Mouse (Mus musculus): ENCODE results near the gene Ddrgk1. TPM values are rescaled to one million over a fixed set of nuclear protein-coding genes. Genes with fewer than 3 reads are reported as not detected.
A peak's percentile ranks its signal among the peaks of the same experiment; 100 is the strongest.

Ddrgk1 gene
- polyA plus RNA-seq, 1 experiment from 2014 or later = 79.4 TPM

DNA sequence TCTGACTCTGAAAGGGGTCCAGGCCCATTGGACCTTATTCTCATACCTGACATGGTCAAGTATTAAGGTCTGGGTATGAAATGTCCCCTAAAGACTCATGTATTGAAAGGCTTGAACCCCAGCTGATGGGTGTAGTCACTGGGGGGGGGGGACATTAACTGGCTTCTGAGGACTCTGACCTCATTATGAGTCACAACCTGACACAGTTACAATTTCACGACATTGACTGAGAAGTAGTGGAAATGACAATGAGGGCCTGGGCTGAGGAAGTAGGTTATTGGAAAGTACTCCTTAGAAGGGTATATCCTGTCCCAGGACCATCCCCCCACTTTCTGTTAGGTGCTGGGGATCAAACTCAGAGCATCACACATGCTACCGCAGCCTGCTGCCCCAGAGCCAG lies 24.6 kb upstream of the Ddrgk1 start:
- Histone ChIP-seq H3K36me3 (ENCODE audit: insufficient read depth, low read length) (peaks cover 4% of the 10 kb centered on the region; the same call in 1 of the 2 replicates), H3K9me3 (ENCODE audit: low read length) (no peaks in the 10 kb centered on the region), H3K4me2 (replicated peaks; ENCODE audit: low read depth, low read length) (no peak overlapping the region), H3K4me1 (ENCODE audit: insufficient read depth, low read length) (no peaks in the 10 kb centered on the region), H3K4me3 (ENCODE audit: low read length) (no peak overlapping the region), H3K27me3 (ENCODE audit: insufficient read depth, low read length) (no peaks in the 10 kb centered on the region), H3K9ac (replicated peaks; ENCODE audit: low read length) (no peak overlapping the region), H3K27ac (ENCODE audit: low read length) (no peak overlapping the region)
- no peak for ATAC-seq (ENCODE audit: low FRiP score, low TSS enrichment)
- WGBS = 71% methylated on average over 2 of the region's 2 CpGs

DNA sequence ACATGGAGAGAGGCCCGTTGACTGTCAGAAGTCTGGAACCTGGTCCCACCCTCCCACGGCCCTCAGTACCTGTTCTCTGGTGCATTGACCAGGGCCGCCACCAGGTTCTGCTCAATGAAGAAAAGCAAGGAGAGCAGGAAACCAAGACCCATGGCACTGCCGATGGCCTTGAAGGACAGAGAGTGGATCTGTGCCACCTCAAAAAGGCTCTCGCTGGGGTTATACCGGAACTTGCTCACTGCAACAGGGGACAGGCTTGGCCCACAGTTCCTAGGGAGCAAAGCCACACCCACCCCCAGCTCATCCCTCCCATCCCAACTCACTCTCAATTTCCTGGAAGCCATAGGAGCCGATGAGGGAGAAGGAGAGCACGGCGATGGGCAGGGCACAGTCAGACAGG lies 21.0 kb upstream of the Ddrgk1 start:
- ATAC-seq (ENCODE audit: low FRiP score, low TSS enrichment) = no peak

DNA sequence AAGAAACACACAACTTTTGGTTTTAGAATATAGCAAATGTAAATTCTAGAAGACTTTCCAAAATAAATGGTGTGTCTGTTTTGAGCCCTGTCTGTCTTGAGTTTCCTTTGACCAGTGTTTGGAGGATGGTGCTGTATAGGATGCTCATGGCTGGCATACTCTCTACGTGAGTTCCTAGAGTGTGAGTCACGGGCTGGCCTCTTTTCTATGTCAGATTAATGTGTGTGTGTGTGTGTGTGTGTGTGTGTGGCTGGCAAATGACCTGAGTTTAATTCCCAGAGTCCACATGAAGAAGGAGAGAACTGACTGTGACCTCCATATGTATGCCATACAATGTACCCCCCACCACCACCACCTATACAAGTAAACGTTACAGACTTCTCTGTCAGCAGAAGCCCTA lies 17.1 kb upstream of the Ddrgk1 start:
- H3K27me3 ChIP-seq (ENCODE audit: insufficient read depth, low read length) = no peaks in the 10 kb centered on the region
- H3K4me2 ChIP-seq (replicated peaks; ENCODE audit: low read depth, low read length) = no peak overlapping the region
- H3K4me1 ChIP-seq (ENCODE audit: insufficient read depth, low read length) = no peaks in the 10 kb centered on the region
- no peak for ATAC-seq (ENCODE audit: low FRiP score, low TSS enrichment)
- no peak overlapping the region for H3K4me3 ChIP-seq (ENCODE audit: low read length)
- H3K27ac ChIP-seq (ENCODE audit: low read length) = no peak overlapping the region
- peaks cover 55% of the 10 kb centered on the region for H3K36me3 ChIP-seq (ENCODE audit: insufficient read depth, low read length)
- WGBS = 95% methylated on average over 3 of the region's 3 CpGs
- no peaks in the 10 kb centered on the region for H3K9me3 ChIP-seq (ENCODE audit: low read length)
- no peak overlapping the region for H3K9ac ChIP-seq (replicated peaks; ENCODE audit: low read length)

More for the DNA sequence above, 21.0 kb upstream of the Ddrgk1 start:
- no peak overlapping the region for H3K4me3 ChIP-seq (ENCODE audit: low read length)
- H3K36me3 ChIP-seq (ENCODE audit: insufficient read depth, low read length) = peaks cover 24% of the 10 kb centered on the region
- no peak overlapping the region for H3K9ac ChIP-seq (replicated peaks; ENCODE audit: low read length)
- H3K4me2 ChIP-seq (replicated peaks; ENCODE audit: low read depth, low read length) = no peak overlapping the region
- H3K4me1 ChIP-seq (ENCODE audit: insufficient read depth, low read length) = no peaks in the 10 kb centered on the region
- no peaks in the 10 kb centered on the region for H3K9me3 ChIP-seq (ENCODE audit: low read length)
- WGBS = 93% methylated on average over 9 of the region's 9 CpGs
- no peaks in the 10 kb centered on the region for H3K27me3 ChIP-seq (ENCODE audit: insufficient read depth, low read length)
- H3K27ac ChIP-seq (ENCODE audit: low read length) = no peak overlapping the region

DNA sequence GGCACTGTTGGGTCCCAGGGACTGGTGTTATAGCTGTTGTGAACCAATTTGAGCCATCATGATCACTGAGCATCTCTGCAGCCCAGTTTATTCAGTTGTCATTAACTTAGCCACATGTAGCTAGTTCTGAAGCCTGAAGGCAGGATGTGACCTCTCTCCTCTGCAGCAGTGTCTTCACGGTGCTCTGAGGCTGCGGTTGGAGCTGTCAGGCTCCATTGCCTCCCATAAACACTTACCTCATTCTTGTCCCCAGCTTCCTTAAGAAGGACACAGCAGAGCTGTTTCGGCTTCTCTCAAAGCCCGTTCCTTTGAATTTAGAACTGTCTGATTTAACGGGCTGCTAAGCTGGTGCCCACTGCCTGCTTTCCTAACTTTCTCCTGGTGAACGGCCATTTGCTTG lies 15.4 kb upstream of the Ddrgk1 start:
- Histone ChIP-seq H3K4me1 (ENCODE audit: insufficient read depth, low read length) (no peaks in the 10 kb centered on the region), H3K9me3 (ENCODE audit: low read length) (no peaks in the 10 kb centered on the region), H3K9ac (replicated peaks; ENCODE audit: low read length) (no peak overlapping the region), H3K27me3 (ENCODE audit: insufficient read depth, low read length) (no peaks in the 10 kb centered on the region), H3K4me3 (ENCODE audit: low read length) (no peak overlapping the region), H3K27ac (ENCODE audit: low read length) (0 out of 2 replicates have a peak overlapping the region, but pooled peaks have one; percentile 31), H3K4me2 (replicated peaks; ENCODE audit: low read depth, low read length) (no peak overlapping the region), H3K36me3 (ENCODE audit: insufficient read depth, low read length) (peaks cover 71% of the 10 kb centered on the region)
- peak; percentile 40; the same call in 1 of the 2 replicates for ATAC-seq (ENCODE audit: low FRiP score, low TSS enrichment)
- WGBS = 50% methylated on average over 6 of the region's 6 CpGs

DNA sequence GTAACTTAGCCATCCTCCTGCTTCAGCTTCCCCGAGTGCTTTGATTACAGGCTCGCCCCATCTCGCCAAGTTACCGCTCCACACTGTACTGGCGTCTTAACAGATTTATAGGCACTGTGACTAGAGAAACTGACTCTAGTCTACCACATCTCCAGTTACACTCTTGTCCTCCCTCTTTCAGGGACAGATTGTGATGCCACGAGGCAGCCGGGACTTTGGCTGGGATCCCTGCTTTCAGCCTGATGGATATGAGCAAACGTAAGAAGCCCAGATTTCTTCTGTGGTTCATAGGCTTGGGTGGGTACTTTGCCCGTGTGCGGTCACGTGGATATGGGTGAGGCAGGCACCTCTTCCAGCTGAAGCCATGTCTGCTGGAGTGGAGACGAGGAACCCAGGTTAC lies 14.7 kb upstream of the Ddrgk1 start:
- WGBS = 64% methylated on average over 12 of the region's 12 CpGs
- no peak for ATAC-seq (ENCODE audit: low FRiP score, low TSS enrichment)
- no peaks in the 10 kb centered on the region for H3K9me3 ChIP-seq (ENCODE audit: low read length)
- no peak overlapping the region for H3K4me3 ChIP-seq (ENCODE audit: low read length)
- no peaks in the 10 kb centered on the region for H3K27me3 ChIP-seq (ENCODE audit: insufficient read depth, low read length)
- H3K36me3 ChIP-seq (ENCODE audit: insufficient read depth, low read length) = peaks cover 72% of the 10 kb centered on the region
- H3K4me2 ChIP-seq (replicated peaks; ENCODE audit: low read depth, low read length) = no peak overlapping the region
- no peak overlapping the region for H3K9ac ChIP-seq (replicated peaks; ENCODE audit: low read length)
- no peak overlapping the region for H3K27ac ChIP-seq (ENCODE audit: low read length)
- no peaks in the 10 kb centered on the region for H3K4me1 ChIP-seq (ENCODE audit: insufficient read depth, low read length)

DNA sequence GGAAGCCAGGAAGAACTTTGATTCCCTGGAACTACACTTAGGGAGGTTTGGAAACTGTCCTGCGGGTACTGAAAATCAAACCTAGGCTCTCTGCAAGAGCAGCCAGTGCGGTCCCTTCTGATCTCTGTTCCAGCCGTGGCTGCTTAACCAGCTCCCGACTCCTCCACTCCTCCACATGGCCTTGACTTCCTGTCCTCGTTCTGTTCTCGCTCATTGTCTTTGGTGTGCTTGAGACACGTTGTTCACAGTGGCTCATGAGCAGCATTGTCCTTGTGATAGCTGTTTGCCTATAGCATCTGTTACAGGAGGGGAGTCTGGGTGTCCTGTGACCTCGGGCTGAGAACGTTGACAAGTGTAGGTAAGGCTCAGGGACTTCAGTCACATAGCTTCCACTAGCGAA lies 12.8 kb upstream of the Ddrgk1 start:
- no peak overlapping the region for H3K4me3 ChIP-seq (ENCODE audit: low read length)

DNA sequence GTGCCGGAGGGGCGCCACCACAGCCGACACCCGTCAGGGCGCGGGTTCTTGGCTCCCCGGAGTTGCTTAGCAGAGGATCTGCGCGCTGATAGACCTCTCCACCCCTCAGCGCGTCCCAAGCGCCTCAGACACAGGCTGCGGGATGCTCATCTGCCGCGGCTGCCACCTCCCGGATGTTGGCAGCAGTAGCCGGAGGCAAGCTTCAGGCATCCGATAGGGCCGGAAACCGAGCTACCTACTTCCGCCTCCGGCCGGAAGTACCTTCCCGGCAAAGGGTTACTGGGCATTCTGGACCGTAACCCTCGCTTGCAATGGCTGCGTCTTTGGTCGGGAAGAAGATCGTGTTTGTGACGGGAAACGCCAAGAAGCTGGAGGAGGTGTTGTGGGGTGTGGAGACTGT lies 3.1 kb upstream of the Ddrgk1 start, which contains the start of gene Itpa:
TSS of gene Itpa (plus strand) at position 52 of the 400 bp plus-strand sequence.
- Histone ChIP-seq H3K36me3 (ENCODE audit: insufficient read depth, low read length) (peaks cover 13% of the 10 kb centered on the region), H3K4me2 (replicated peaks; ENCODE audit: low read depth, low read length) (peak within 1 kb of the TSS; percentile 88), H3K9me3 (ENCODE audit: low read length) (no peaks in the 10 kb centered on the region), H3K4me1 (ENCODE audit: insufficient read depth, low read length) (peaks cover 19% of the 10 kb centered on the region), H3K27ac (ENCODE audit: low read length) (peak within 1 kb of the TSS; percentile 85), H3K27me3 (ENCODE audit: insufficient read depth, low read length) (no peaks in the 10 kb centered on the region), H3K9ac (replicated peaks; ENCODE audit: low read length) (peak within 1 kb of the TSS; percentile 81), H3K4me3 (ENCODE audit: low read length) (peak within 1 kb of the TSS; percentile 77)
- WGBS = 1% methylated on average over 31 of the region's 31 CpGs
- peak; percentile 56 for ATAC-seq (ENCODE audit: low FRiP score, low TSS enrichment)

More for the DNA sequence above, 12.8 kb upstream of the Ddrgk1 start:
- peaks cover 78% of the 10 kb centered on the region for H3K36me3 ChIP-seq (ENCODE audit: insufficient read depth, low read length)
- no peaks in the 10 kb centered on the region for H3K9me3 ChIP-seq (ENCODE audit: low read length)
- H3K9ac ChIP-seq (replicated peaks; ENCODE audit: low read length) = no peak overlapping the region
- H3K27me3 ChIP-seq (ENCODE audit: insufficient read depth, low read length) = no peaks in the 10 kb centered on the region
- no peak overlapping the region for H3K4me2 ChIP-seq (replicated peaks; ENCODE audit: low read depth, low read length)
- H3K4me1 ChIP-seq (ENCODE audit: insufficient read depth, low read length) = no peaks in the 10 kb centered on the region
- no peak overlapping the region for H3K27ac ChIP-seq (ENCODE audit: low read length)
- WGBS = 46% methylated on average over 10 of the region's 10 CpGs
- no peak for ATAC-seq (ENCODE audit: low FRiP score, low TSS enrichment)

DNA sequence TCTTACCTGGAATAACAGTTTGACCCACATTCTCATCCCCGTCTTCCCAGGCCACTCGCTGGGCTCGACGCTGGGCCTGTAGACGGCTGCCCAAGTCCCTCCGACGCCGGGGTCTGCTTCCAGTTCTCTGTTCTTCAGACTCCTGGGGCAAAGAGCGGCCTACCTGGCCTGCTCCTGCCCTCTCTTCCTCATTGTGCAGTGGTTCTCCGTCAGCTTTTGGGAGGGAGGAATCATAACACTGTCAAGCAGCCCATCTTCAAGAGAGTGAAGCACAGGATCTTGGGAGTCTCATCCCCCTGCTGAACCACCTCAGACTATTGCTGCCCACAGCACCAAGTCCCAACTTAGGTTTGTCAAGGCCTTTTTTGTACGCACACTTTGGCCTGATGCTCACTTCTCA lies 1.1 kb downstream of the Ddrgk1 start:
- ATAC-seq (ENCODE audit: low FRiP score, low TSS enrichment) = no peak
- Histone ChIP-seq H3K9me3 (ENCODE audit: low read length) (no peaks in the 10 kb centered on the region), H3K9ac (replicated peaks; ENCODE audit: low read length) (peak overlapping the region; percentile 92), H3K36me3 (ENCODE audit: insufficient read depth, low read length) (peaks cover 25% of the 10 kb centered on the region), H3K4me2 (replicated peaks; ENCODE audit: low read depth, low read length) (peak overlapping the region; percentile 65), H3K4me3 (ENCODE audit: low read length) (peak overlapping the region; percentile 72), H3K4me1 (ENCODE audit: insufficient read depth, low read length) (peaks cover 17% of the 10 kb centered on the region), H3K27ac (ENCODE audit: low read length) (no peak overlapping the region), H3K27me3 (ENCODE audit: insufficient read depth, low read length) (no peaks in the 10 kb centered on the region)
- 80% methylated on average over 11 of the region's 11 CpGs for WGBS

DNA sequence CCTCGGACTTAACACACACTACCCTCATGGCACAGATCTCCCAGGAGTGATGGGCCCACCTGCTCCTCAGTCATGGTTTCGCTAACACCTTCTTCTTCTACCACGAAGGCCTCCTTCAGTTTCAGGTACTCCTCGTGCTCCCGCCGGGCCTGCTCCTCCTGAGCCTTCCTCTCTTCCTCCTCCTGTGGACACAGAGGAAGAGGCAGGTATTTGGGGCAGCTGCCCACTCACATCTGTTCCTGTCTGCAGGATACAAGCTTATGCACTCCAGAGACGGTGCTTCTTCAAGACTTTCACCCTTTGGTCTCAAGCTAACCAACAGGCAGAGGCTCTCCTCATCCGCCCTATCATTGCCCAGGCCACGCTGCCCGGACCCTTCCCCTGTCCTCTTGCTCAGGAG lies 5.9 kb downstream of the Ddrgk1 start:
- ATAC-seq (ENCODE audit: low FRiP score, low TSS enrichment) = no peak
- peaks cover 63% of the 10 kb centered on the region for H3K36me3 ChIP-seq (ENCODE audit: insufficient read depth, low read length)
- H3K4me1 ChIP-seq (ENCODE audit: insufficient read depth, low read length) = peaks cover 5% of the 10 kb centered on the region
- no peak overlapping the region for H3K4me2 ChIP-seq (replicated peaks; ENCODE audit: low read depth, low read length)
- H3K27me3 ChIP-seq (ENCODE audit: insufficient read depth, low read length) = no peaks in the 10 kb centered on the region
- H3K9me3 ChIP-seq (ENCODE audit: low read length) = no peaks in the 10 kb centered on the region
- 93% methylated on average over 10 of the region's 10 CpGs for WGBS
- H3K9ac ChIP-seq (replicated peaks; ENCODE audit: low read length) = no peak overlapping the region
- H3K4me3 ChIP-seq (ENCODE audit: low read length) = no peak overlapping the region
- H3K27ac ChIP-seq (ENCODE audit: low read length) = no peak overlapping the region

DNA sequence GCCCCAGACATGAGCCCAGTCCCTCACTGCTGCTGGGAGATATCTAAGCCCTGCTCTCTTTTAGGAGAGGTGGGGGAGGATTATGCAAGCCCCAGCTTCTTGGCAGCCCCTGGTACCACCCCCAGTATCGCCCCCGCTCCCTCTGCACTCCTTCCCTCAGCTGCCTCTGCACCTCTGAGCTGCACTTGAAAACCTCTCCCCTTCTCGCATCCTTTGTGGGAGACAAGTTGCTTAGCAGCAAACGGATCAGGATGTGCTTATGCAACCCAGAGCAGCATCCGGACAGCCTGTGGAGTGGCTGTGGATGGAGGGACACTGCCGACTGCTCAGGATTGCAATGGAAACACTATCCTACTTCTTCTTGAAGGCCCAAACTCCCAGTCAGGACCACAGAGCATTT lies 6.9 kb downstream of the Ddrgk1 start:
- WGBS = 86% methylated on average over 6 of the region's 6 CpGs
- Histone ChIP-seq H3K4me3 (ENCODE audit: low read length) (no peak overlapping the region), H3K4me1 (ENCODE audit: insufficient read depth, low read length) (no peaks in the 10 kb centered on the region), H3K27ac (ENCODE audit: low read length) (no peak overlapping the region), H3K9ac (replicated peaks; ENCODE audit: low read length) (no peak overlapping the region), H3K9me3 (ENCODE audit: low read length) (no peaks in the 10 kb centered on the region), H3K4me2 (replicated peaks; ENCODE audit: low read depth, low read length) (no peak overlapping the region), H3K36me3 (ENCODE audit: insufficient read depth, low read length) (peaks cover 67% of the 10 kb centered on the region), H3K27me3 (ENCODE audit: insufficient read depth, low read length) (no peaks in the 10 kb centered on the region)
- ATAC-seq (ENCODE audit: low FRiP score, low TSS enrichment) = no peak
